Mouse (Mus musculus) ES-Bruce4 (cell line): ENCODE measurements at regions not wholly inside any gene's neighbourhood (a gene's known extent, or its start where the extent isn't known, plus 50 kb on each side); places are given as distances from the start of the nearest gene placed in this dataset.

Experiments used
- H3K27ac ChIP-seq: 2 replicates; pipeline ENCODE4 v1.5.1; 2012; ENCODE audit warnings: low read length, inconsistent platforms; ENCODE audit not compliant: insufficient read depth
- H3K27me3 ChIP-seq: 2 replicates; pipeline ENCODE4 v1.6.1; 2012; ENCODE audit warnings: mild to moderate bottlenecking, low read length, inconsistent platforms; ENCODE audit not compliant: control insufficient read depth, poor library complexity, insufficient read depth, severe bottlenecking
- H3K36me3 ChIP-seq: 2 replicates; pipeline ENCODE4 v1.6.1; 2012; ENCODE audit warnings: inconsistent platforms, mild to moderate bottlenecking, low read length, moderate library complexity; ENCODE audit not compliant: control insufficient read depth, poor library complexity, insufficient read depth, severe bottlenecking
- H3K4me1 ChIP-seq: one replicate; pipeline ENCODE4 v1.8.1; 2011; ENCODE audit warnings: low read length; ENCODE audit not compliant: control insufficient read depth, insufficient read depth
- H3K4me3 ChIP-seq: 2 replicates; pipeline ENCODE4 v1.5.1; 2011; ENCODE audit warnings: low read depth, mild to moderate bottlenecking, low read length
- H3K9ac ChIP-seq: 2 replicates; pipeline ENCODE4 v1.6.1; 2012; ENCODE audit warnings: low read depth, mild to moderate bottlenecking, inconsistent platforms; ENCODE audit not compliant: poor library complexity, severe bottlenecking
- H3K9me3 ChIP-seq: replicated peaks from 2 replicates; pipeline ENCODE4 v1.6.1; 2012; ENCODE audit warnings: mild to moderate bottlenecking, low read length, inconsistent platforms; ENCODE audit not compliant: control insufficient read depth, poor library complexity, insufficient read depth, severe bottlenecking
- CTCF ChIP-seq: IDR thresholded peaks from one replicate; pipeline ENCODE4 v1.8.1; 2011; ENCODE audit warnings: low read depth, low read length
- EP300 ChIP-seq: IDR thresholded peaks from 2 replicates; pipeline ENCODE4 v1.6.1; 2011; ENCODE audit warnings: low read depth, low read length; ENCODE audit not compliant: insufficient read depth
- POLR2A ChIP-seq: IDR thresholded peaks from one replicate; pipeline ENCODE4 v1.8.1; 2011; ENCODE audit warnings: low read length; ENCODE audit not compliant: insufficient read depth

DNA sequence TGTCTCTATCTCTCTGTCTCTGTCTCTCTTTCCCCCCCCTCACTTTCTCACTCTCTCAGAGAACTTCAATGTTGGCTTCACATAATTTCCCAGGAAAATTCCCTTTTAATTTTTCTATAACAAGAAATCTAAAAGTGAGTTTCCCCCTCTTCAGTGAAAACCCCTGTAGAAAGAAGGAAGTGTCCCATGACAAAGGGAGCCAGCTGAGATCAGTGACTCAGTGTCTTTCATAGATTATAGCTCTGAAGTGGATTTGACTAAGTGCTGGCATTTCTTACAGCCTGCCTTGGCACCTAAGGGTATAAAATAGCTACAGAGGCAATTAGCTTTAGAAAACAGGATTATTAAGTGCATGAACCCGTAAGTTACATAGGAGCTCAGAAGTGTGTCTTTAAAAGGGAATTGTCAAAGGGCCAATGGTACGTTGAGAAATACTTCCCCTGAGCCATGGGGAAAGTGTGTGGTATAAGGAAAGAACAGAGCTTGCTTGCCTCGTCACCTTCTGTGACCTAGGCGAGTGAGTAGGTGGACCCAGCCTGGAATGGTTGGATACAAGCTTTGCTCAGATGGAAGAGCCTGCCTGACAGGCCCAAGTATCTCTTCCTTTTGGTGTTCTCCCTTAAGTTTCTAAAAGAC is 137.3 kb upstream of the Prdm1 start:
- Histone ChIP-seq H3K27me3 (no peaks in the 10 kb centered on the region), H3K36me3 (no peaks in the 10 kb centered on the region), H3K9ac (no peak overlapping the region), H3K4me1 (no peaks in the 10 kb centered on the region), H3K9me3 (no peaks in the 10 kb centered on the region), H3K4me3 (no peak overlapping the region), H3K27ac (no peak overlapping the region)
- no peak for TF ChIP-seq CTCF
- no peak for TF ChIP-seq POLR2A
- no peak for TF ChIP-seq EP300

DNA sequence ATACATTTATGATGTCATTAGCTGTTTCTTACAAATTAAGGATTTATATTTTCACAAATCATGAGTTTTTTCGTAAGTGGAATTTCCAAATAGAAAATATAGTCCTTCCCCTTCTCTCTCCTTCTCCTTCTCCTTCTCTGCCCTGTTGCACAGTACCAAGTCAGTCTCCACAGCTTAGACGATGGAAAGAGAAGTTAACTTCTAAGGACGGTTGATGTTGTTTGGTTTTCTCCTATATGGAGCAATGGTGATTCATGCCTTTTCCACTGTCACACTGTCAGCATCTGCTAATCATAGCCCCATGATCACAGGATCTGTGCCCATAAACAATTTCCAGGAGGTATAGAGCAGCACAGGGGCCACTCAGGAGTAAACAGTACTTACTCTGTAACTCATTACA is 131.2 kb upstream of the Prdm1 start:
- no peaks in the 10 kb centered on the region for H3K36me3 ChIP-seq
- no peak for TF ChIP-seq POLR2A
- no peak for TF ChIP-seq CTCF
- TF ChIP-seq EP300: no peak
- no peak overlapping the region for H3K27ac ChIP-seq
- H3K4me1 ChIP-seq: no peaks in the 10 kb centered on the region
- H3K4me3 ChIP-seq: no peak overlapping the region
- no peaks in the 10 kb centered on the region for H3K9me3 ChIP-seq
- H3K9ac ChIP-seq: no peak overlapping the region
- H3K27me3 ChIP-seq: no peaks in the 10 kb centered on the region

DNA sequence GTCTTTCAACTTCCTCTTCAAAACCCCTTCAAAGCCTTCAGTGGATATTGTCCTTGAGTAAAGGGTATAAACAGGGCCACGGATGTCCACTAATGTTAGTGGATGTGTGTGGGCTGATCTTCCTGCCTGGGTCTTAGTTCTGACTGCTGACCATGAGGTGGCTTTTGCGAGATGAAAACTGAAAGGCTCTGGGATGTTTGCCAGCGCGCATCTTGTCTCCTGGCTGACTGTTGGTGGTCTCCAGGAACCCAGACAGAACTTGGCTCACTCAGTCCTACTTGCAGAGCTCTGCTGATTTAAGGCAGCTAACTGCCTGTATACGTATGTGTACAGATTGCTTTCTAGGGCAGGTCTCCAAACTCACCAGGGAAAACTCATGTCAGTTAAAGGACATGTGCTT is 125.5 kb upstream of the Prdm1 start:
- H3K36me3 ChIP-seq: no peaks in the 10 kb centered on the region
- TF ChIP-seq EP300 (no peak), POLR2A (no peak), CTCF (no peak)
- H3K9ac ChIP-seq: no peak overlapping the region
- no peaks in the 10 kb centered on the region for H3K27me3 ChIP-seq
- H3K4me1 ChIP-seq: no peaks in the 10 kb centered on the region
- H3K9me3 ChIP-seq: no peaks in the 10 kb centered on the region
- no peak overlapping the region for H3K4me3 ChIP-seq
- H3K27ac ChIP-seq: no peak overlapping the region

DNA sequence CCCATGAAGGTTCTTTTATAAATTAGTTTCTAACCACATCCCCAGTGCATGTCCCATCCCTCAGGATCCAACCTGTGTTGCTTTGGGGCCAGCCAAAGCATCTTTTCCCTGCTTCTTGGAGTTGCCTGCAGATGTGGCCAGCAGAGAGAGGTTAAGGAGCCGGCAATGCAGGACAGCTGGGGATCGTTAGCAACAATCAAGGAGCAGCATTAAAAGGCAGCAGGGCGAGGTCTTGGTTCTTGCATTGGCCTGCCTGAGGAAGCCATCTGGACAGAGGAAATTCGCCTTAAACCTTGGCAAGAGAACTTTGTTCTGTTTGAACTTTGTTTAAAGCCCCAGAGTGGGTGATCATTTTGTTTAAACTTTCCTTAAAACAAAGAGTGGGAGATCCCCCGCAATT is 118.7 kb upstream of the Prdm1 start:
- H3K9ac ChIP-seq: no peak overlapping the region
- TF ChIP-seq POLR2A: no peak
- no peak for TF ChIP-seq CTCF
- no peak for TF ChIP-seq EP300
- no peak overlapping the region for H3K27ac ChIP-seq
- no peaks in the 10 kb centered on the region for H3K36me3 ChIP-seq
- H3K9me3 ChIP-seq: peaks cover 2% of the 10 kb centered on the region
- H3K27me3 ChIP-seq: no peaks in the 10 kb centered on the region
- H3K4me1 ChIP-seq: no peaks in the 10 kb centered on the region
- H3K4me3 ChIP-seq: no peak overlapping the region

DNA sequence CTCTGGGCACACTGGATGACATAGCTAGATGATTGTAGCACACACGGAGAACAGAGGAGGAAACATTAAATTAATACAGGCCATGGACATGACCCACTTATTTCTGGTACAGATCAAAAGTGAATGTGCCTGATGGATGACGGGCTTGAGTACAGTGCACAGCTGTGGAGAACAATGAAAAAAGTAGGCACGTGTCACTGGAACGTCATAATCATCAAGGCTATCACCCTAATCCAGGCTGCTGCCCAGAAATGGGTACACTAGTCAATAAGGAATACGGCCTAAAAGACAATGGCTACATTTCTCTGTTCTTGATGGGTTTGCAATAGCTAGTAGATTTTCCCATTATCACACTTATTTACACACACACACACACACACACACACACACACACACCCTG is 118.3 kb upstream of the Prdm1 start:
- Histone ChIP-seq H3K27me3 (no peaks in the 10 kb centered on the region), H3K9ac (no peak overlapping the region), H3K4me1 (no peaks in the 10 kb centered on the region), H3K27ac (no peak overlapping the region), H3K36me3 (no peaks in the 10 kb centered on the region), H3K9me3 (peaks cover 6% of the 10 kb centered on the region), H3K4me3 (no peak overlapping the region)
- TF ChIP-seq CTCF: no peak
- no peak for TF ChIP-seq POLR2A
- no peak for TF ChIP-seq EP300

DNA sequence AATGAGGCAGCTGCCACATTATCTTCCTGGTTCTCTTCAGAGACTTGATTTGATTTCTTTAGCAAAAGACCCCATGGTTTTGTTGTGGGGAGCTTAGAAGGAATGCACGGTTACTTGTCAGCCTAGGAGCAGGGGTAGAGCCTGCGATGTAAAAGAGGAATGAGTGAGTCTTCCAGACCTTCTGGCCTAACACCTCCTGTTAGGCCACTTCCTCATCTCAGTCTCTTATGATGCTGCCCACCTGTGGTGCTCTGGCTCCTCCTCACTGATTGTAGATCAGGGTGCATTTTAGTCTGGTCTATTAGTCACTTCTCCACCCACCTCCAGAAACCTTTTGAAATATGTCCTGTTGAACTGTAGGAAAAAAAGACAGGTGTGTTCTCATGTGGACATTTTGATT is 113.3 kb upstream of the Prdm1 start:
- Histone ChIP-seq H3K9me3 (peaks cover 16% of the 10 kb centered on the region), H3K27ac (no peak overlapping the region), H3K36me3 (no peaks in the 10 kb centered on the region), H3K4me3 (no peak overlapping the region), H3K27me3 (no peaks in the 10 kb centered on the region), H3K4me1 (no peaks in the 10 kb centered on the region), H3K9ac (no peak overlapping the region)
- no peak for TF ChIP-seq POLR2A
- no peak for TF ChIP-seq CTCF
- no peak for TF ChIP-seq EP300

DNA sequence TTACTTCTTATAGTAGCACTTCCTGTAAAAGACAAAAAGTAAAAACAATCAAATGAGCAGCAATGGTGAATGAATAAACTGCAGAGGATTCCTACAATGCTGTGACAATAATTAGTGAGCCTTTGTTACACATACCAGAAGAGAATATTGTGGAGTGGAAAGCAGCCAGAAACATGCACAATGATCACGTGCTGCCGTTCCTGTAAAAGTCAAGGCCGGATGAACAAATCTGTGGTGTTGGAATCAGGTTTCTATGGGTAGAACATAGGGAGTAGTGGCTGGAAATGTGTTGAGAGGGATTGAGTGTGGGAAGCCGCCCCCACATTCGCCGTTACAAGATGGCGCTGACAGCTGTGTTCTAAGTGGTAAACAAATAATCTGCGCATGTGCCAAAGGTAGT is 112.3 kb upstream of the Prdm1 start:
- no peak overlapping the region for H3K4me3 ChIP-seq
- TF ChIP-seq CTCF: no peak
- TF ChIP-seq POLR2A: no peak
- TF ChIP-seq EP300: no peak
- H3K27ac ChIP-seq: no peak overlapping the region
- H3K36me3 ChIP-seq: no peaks in the 10 kb centered on the region
- H3K27me3 ChIP-seq: no peaks in the 10 kb centered on the region
- H3K9ac ChIP-seq: no peak overlapping the region
- H3K9me3 ChIP-seq: peaks cover 16% of the 10 kb centered on the region
- no peaks in the 10 kb centered on the region for H3K4me1 ChIP-seq
